Mouse (Mus musculus): ENCODE results near the gene Hexa. TPM values are rescaled to one million over a fixed set of nuclear protein-coding genes. Genes with fewer than 3 reads are reported as not detected.
A peak's percentile ranks its signal among the peaks of the same experiment; 100 is the strongest.

Gene Hexa
- polyA plus RNA-seq, 1 experiment from 2014 or later, result 87.9 TPM

GRCm38 (mm10) chr9:59547869-59548268 lies 8.5 kb downstream of the Hexa start:
- Histone ChIP-seq H3K4me1 (ENCODE audit: control insufficient read depth, insufficient read depth, low read length) (0 out of 2 replicates have a peak, but pooled peaks cover 2% of the 10 kb centered on the region), H3K27me3 (ENCODE audit: control insufficient read depth, insufficient read depth, low read length) (no peaks in the 10 kb centered on the region), H3K4me3 (replicated peaks; ENCODE audit: low read length) (no peak overlapping the region), H3K4me2 (ENCODE audit: low read depth, low read length) (no peak overlapping the region), H3K9me3 (replicated peaks; ENCODE audit: control insufficient read depth, low read length) (no peaks in the 10 kb centered on the region), H3K36me3 (ENCODE audit: control insufficient read depth, insufficient read depth, low read length) (no peaks in the 10 kb centered on the region; the same call in 1 of the 2 replicates), H3K9ac (ENCODE audit: low read length) (no peak overlapping the region), H3K27ac (ENCODE audit: low read length) (no peak overlapping the region)
- no peak for ATAC-seq (ENCODE audit: insufficient read depth, low FRiP score)
- WGBS, result 83% methylated on average over 1 of the region's 1 CpGs

DNA sequence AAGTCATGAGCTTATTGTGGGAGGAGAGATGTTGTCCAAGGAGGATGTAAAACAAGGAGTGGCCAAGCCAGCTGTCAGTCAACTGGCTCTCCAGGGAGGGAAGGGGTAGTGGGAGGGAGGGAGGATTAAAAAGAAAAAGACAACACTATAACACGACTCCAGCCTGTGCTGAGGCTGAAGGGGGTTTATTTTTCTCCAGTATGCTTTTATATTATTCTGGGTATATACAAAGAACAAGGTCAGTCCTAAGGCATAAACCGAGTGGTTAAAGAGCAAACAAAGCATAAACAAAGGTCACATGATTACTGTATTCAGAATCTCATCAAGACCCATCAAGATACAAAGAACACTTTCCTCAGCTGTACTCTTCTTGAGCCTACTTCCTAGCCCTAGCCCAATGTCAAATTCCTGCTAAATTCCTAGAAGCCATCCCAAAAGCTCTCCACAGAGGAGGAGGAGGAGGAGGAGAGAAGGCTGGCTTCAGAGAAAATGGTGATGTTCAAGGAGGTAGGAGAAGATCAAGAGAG lies 9.7 kb downstream of the Hexa start:
- ATAC-seq (ENCODE audit: insufficient read depth, low FRiP score), result no peak
- Histone ChIP-seq H3K27ac (ENCODE audit: low read length) (no peak overlapping the region), H3K9ac (ENCODE audit: low read length) (no peak overlapping the region), H3K9me3 (replicated peaks; ENCODE audit: control insufficient read depth, low read length) (no peaks in the 10 kb centered on the region), H3K27me3 (ENCODE audit: control insufficient read depth, insufficient read depth, low read length) (no peaks in the 10 kb centered on the region), H3K4me3 (replicated peaks; ENCODE audit: low read length) (no peak overlapping the region), H3K4me2 (ENCODE audit: low read depth, low read length) (no peak overlapping the region), H3K36me3 (ENCODE audit: control insufficient read depth, insufficient read depth, low read length) (no peaks in the 10 kb centered on the region; the same call in 1 of the 2 replicates), H3K4me1 (ENCODE audit: control insufficient read depth, insufficient read depth, low read length) (0 out of 2 replicates have a peak, but pooled peaks cover 2% of the 10 kb centered on the region)
- 52% methylated on average over 2 of the region's 2 CpGs for WGBS

- 84% methylated on average over 4 of the region's 4 CpGs for WGBS
- no peak for ATAC-seq (ENCODE audit: insufficient read depth, low FRiP score)
- H3K36me3 ChIP-seq (ENCODE audit: control insufficient read depth, insufficient read depth, low read length), result no peaks in the 10 kb centered on the region; the same call in 1 of the 2 replicates
- no peak overlapping the region for H3K9ac ChIP-seq (ENCODE audit: low read length)
- H3K4me3 ChIP-seq (replicated peaks; ENCODE audit: low read length), result no peak overlapping the region
- no peaks in the 10 kb centered on the region for H3K27me3 ChIP-seq (ENCODE audit: control insufficient read depth, insufficient read depth, low read length)
- no peak overlapping the region for H3K27ac ChIP-seq (ENCODE audit: low read length)
- H3K9me3 ChIP-seq (replicated peaks; ENCODE audit: control insufficient read depth, low read length), result no peaks in the 10 kb centered on the region
- H3K4me2 ChIP-seq (ENCODE audit: low read depth, low read length), result no peak overlapping the region
- H3K4me1 ChIP-seq (ENCODE audit: control insufficient read depth, insufficient read depth, low read length), result 0 out of 2 replicates have a peak, but pooled peaks cover 2% of the 10 kb centered on the region
Measured at GRCm38 (mm10) chr9:59550077-59550476, 10.7 kb downstream of the Hexa start.

DNA sequence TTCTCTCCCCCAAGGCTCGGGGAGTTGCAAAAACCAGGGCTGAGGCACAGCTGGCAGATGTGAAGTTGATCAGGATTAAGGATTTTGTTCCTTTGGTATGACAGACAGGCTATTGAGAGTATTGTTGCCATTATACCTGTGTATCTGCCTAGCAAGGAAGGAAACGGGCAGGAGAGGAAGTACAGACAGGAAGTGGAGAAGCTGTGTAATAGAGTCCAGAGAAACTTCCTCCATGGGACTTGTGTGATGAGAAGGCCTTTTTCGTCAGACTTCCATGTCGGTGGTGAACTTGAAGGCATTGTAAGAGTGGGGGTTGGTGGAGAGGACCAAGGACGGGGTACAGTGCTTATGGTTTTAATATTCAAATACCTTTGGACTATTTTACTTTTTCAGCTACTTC lies 11.7 kb downstream of the Hexa start:
- Histone ChIP-seq H3K36me3 (ENCODE audit: control insufficient read depth, insufficient read depth, low read length) (no peaks in the 10 kb centered on the region; the same call in 1 of the 2 replicates), H3K27me3 (ENCODE audit: control insufficient read depth, insufficient read depth, low read length) (no peaks in the 10 kb centered on the region), H3K4me1 (ENCODE audit: control insufficient read depth, insufficient read depth, low read length) (0 out of 2 replicates have a peak, but pooled peaks cover 2% of the 10 kb centered on the region), H3K9me3 (replicated peaks; ENCODE audit: control insufficient read depth, low read length) (no peaks in the 10 kb centered on the region), H3K4me2 (ENCODE audit: low read depth, low read length) (no peak overlapping the region), H3K9ac (ENCODE audit: low read length) (no peak overlapping the region), H3K27ac (ENCODE audit: low read length) (no peak overlapping the region), H3K4me3 (replicated peaks; ENCODE audit: low read length) (no peak overlapping the region)
- no peak for ATAC-seq (ENCODE audit: insufficient read depth, low FRiP score)
- 81% methylated on average over 5 of the region's 5 CpGs for WGBS

- 0 out of 2 replicates have a peak, but pooled peaks cover 2% of the 10 kb centered on the region for H3K4me1 ChIP-seq (ENCODE audit: control insufficient read depth, insufficient read depth, low read length)
- H3K9me3 ChIP-seq (replicated peaks; ENCODE audit: control insufficient read depth, low read length), result no peaks in the 10 kb centered on the region
- no peaks in the 10 kb centered on the region; the same call in 1 of the 2 replicates for H3K36me3 ChIP-seq (ENCODE audit: control insufficient read depth, insufficient read depth, low read length)
- no peak overlapping the region for H3K9ac ChIP-seq (ENCODE audit: low read length)
- H3K27ac ChIP-seq (ENCODE audit: low read length), result 0 out of 2 replicates have a peak overlapping the region, but pooled peaks have one; percentile 6
- no peak overlapping the region for H3K4me2 ChIP-seq (ENCODE audit: low read depth, low read length)
- no peak overlapping the region for H3K4me3 ChIP-seq (replicated peaks; ENCODE audit: low read length)
- 61% methylated on average over 3 of the region's 3 CpGs for whole genome bisulfite sequencing
- ATAC-seq (ENCODE audit: insufficient read depth, low FRiP score), result no peak
- H3K27me3 ChIP-seq (ENCODE audit: control insufficient read depth, insufficient read depth, low read length), result no peaks in the 10 kb centered on the region
Measured at GRCm38 (mm10) chr9:59551620-59552031, 12.3 kb downstream of the Hexa start.

DNA sequence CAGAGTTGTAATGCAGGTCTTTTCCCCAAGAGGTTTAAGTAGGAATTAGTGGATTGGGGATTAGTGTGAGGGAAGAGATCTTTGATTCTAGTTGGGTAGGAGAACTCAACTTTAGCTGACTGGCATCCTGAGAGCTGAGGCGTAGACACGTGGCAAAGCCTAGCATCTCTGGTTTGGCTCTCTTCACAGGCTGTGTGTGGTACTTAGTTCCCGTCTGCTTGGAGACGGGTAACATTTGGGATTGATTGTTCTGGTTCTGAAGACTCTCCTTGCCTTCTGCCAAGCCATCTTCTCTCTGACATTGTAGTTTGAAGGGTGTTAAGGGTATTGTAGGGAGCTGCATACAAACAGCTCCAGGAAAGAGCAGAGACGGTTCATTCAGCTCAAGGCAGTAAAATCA lies 13.3 kb downstream of the Hexa start:
- H3K4me3 ChIP-seq (replicated peaks; ENCODE audit: low read length), result no peak overlapping the region
- WGBS, result 84% methylated on average over 5 of the region's 5 CpGs

GRCm38 (mm10) chr9:59553719-59554118 lies 14.4 kb downstream of the Hexa start:
- Histone ChIP-seq H3K27me3 (ENCODE audit: control insufficient read depth, insufficient read depth, low read length) (no peaks in the 10 kb centered on the region), H3K4me3 (replicated peaks; ENCODE audit: low read length) (no peak overlapping the region), H3K9ac (ENCODE audit: low read length) (no peak overlapping the region), H3K4me1 (ENCODE audit: control insufficient read depth, insufficient read depth, low read length) (no peaks in the 10 kb centered on the region), H3K27ac (ENCODE audit: low read length) (no peak overlapping the region), H3K36me3 (ENCODE audit: control insufficient read depth, insufficient read depth, low read length) (no peaks in the 10 kb centered on the region; the same call in 1 of the 2 replicates), H3K4me2 (ENCODE audit: low read depth, low read length) (no peak overlapping the region), H3K9me3 (replicated peaks; ENCODE audit: control insufficient read depth, low read length) (no peaks in the 10 kb centered on the region)
- no peak for ATAC-seq (ENCODE audit: insufficient read depth, low FRiP score)
- 80% methylated on average over 4 of the region's 4 CpGs for WGBS

More for the DNA sequence above, 13.3 kb downstream of the Hexa start:
- H3K4me1 ChIP-seq (ENCODE audit: control insufficient read depth, insufficient read depth, low read length), result no peaks in the 10 kb centered on the region
- no peaks in the 10 kb centered on the region for H3K27me3 ChIP-seq (ENCODE audit: control insufficient read depth, insufficient read depth, low read length)
- H3K27ac ChIP-seq (ENCODE audit: low read length), result no peak overlapping the region
- no peak overlapping the region for H3K4me2 ChIP-seq (ENCODE audit: low read depth, low read length)
- no peaks in the 10 kb centered on the region for H3K9me3 ChIP-seq (replicated peaks; ENCODE audit: control insufficient read depth, low read length)
- H3K9ac ChIP-seq (ENCODE audit: low read length), result no peak overlapping the region
- ATAC-seq (ENCODE audit: insufficient read depth, low FRiP score), result no peak
- no peaks in the 10 kb centered on the region; the same call in 1 of the 2 replicates for H3K36me3 ChIP-seq (ENCODE audit: control insufficient read depth, insufficient read depth, low read length)

- H3K9ac ChIP-seq (ENCODE audit: low read length), result no peak overlapping the region
- H3K9me3 ChIP-seq (replicated peaks; ENCODE audit: control insufficient read depth, low read length), result no peaks in the 10 kb centered on the region
- no peak overlapping the region for H3K4me2 ChIP-seq (ENCODE audit: low read depth, low read length)
- H3K27ac ChIP-seq (ENCODE audit: low read length), result no peak overlapping the region
- no peaks in the 10 kb centered on the region; the same call in 1 of the 2 replicates for H3K36me3 ChIP-seq (ENCODE audit: control insufficient read depth, insufficient read depth, low read length)
- H3K4me3 ChIP-seq (replicated peaks; ENCODE audit: low read length), result no peak overlapping the region
- 26% methylated on average over 4 of the region's 4 CpGs for WGBS
- ATAC-seq (ENCODE audit: insufficient read depth, low FRiP score), result no peak; the same call in 1 of the 2 replicates
- no peaks in the 10 kb centered on the region for H3K27me3 ChIP-seq (ENCODE audit: control insufficient read depth, insufficient read depth, low read length)
- H3K4me1 ChIP-seq (ENCODE audit: control insufficient read depth, insufficient read depth, low read length), result no peaks in the 10 kb centered on the region
Measured at GRCm38 (mm10) chr9:59565600-59565999, 26.3 kb downstream of the Hexa start.

- WGBS, result 27% methylated on average over 6 of the region's 6 CpGs
Measured at GRCm38 (mm10) chr9:59567111-59567510, 27.8 kb downstream of the Hexa start.

More at GRCm38 (mm10) chr9:59567111-59567510, 27.8 kb downstream of the Hexa start:
- Histone ChIP-seq H3K4me3 (replicated peaks; ENCODE audit: low read length) (no peak overlapping the region), H3K9ac (ENCODE audit: low read length) (no peak overlapping the region), H3K9me3 (replicated peaks; ENCODE audit: control insufficient read depth, low read length) (no peaks in the 10 kb centered on the region), H3K27me3 (ENCODE audit: control insufficient read depth, insufficient read depth, low read length) (no peaks in the 10 kb centered on the region), H3K4me2 (ENCODE audit: low read depth, low read length) (no peak overlapping the region), H3K27ac (ENCODE audit: low read length) (no peak overlapping the region), H3K4me1 (ENCODE audit: control insufficient read depth, insufficient read depth, low read length) (no peaks in the 10 kb centered on the region), H3K36me3 (ENCODE audit: control insufficient read depth, insufficient read depth, low read length) (no peaks in the 10 kb centered on the region; the same call in 1 of the 2 replicates)
- peak; percentile 53; the same call in 1 of the 2 replicates for ATAC-seq (ENCODE audit: insufficient read depth, low FRiP score)
